Mouse (Mus musculus): Measurements from ENCODE around the gene Elp1. TPM values are rescaled to one million over a fixed set of nuclear protein-coding genes. Genes with fewer than 3 reads are reported as not detected.

Gene Elp1
- polyA plus RNA-seq, 1 experiment from 2014 or later = 72.9 TPM

DNA sequence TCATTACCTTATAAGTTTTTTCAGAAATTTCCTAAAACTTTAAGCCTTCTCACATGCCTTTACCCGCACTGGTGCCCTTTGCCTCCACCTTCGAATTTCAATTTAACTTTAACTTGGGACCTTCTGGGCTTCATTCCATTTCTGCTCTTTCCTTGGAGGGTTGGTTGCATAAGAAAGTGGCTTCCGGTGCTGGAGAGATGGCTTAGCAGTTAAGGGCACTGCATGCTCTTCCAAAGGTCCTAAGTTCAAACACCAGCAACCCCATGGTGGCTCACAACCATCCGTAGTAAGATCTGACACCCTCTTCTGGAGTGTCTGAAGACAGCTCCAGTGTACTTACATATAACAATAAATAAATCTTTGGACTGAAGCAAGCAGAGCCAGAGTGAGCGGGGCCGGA is 78.9 kb downstream of the Elp1 start:
- no peak overlapping the region for H3K4me3 ChIP-seq (ENCODE audit: low read length)
- no peaks in the 10 kb centered on the region for H3K36me3 ChIP-seq (ENCODE audit: control insufficient read depth, insufficient read depth, low read length)
- ATAC-seq (ENCODE audit: low FRiP score, low TSS enrichment) = no peak
- no peaks in the 10 kb centered on the region for H3K4me1 ChIP-seq (ENCODE audit: control insufficient read depth, insufficient read depth, low read length)
- no peak overlapping the region for H3K27ac ChIP-seq (ENCODE audit: low read depth, low read length)
- no peak overlapping the region for H3K4me2 ChIP-seq (replicated peaks; ENCODE audit: low read depth, low read length)
- WGBS = 90% methylated on average over 6 of the region's 6 CpGs
- no peak overlapping the region for H3K9ac ChIP-seq (ENCODE audit: low read depth, low read length)
- H3K27me3 ChIP-seq (ENCODE audit: control insufficient read depth, insufficient read depth, low read length) = no peaks in the 10 kb centered on the region
- H3K9me3 ChIP-seq (ENCODE audit: control insufficient read depth, low read length) = no peaks in the 10 kb centered on the region

DNA sequence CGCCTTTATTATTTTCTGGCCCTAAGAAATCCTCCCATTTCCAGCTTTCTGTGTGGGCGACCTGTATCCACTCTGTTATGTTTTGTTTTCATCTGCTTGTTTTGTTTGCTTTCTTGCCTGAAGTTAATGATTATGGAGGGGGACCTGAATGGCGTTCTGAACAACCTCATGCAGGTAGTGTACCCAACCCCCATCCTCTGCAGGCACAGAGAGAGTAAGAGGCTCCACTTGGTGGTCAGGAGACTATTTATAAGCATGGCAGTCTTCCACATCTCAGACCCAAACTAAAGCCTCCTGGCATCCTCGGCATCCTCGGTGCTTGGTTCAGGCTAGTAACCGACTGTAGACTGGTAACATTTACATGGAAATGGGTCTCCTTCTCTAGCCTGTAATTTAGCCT is 79.8 kb downstream of the Elp1 start:
- H3K27me3 ChIP-seq (ENCODE audit: control insufficient read depth, insufficient read depth, low read length) = no peaks in the 10 kb centered on the region
- no peaks in the 10 kb centered on the region for H3K4me1 ChIP-seq (ENCODE audit: control insufficient read depth, insufficient read depth, low read length)
- no peaks in the 10 kb centered on the region for H3K36me3 ChIP-seq (ENCODE audit: control insufficient read depth, insufficient read depth, low read length)
- 50% methylated on average over 6 of the region's 6 CpGs for WGBS
- H3K9ac ChIP-seq (ENCODE audit: low read depth, low read length) = no peak overlapping the region
- H3K4me2 ChIP-seq (replicated peaks; ENCODE audit: low read depth, low read length) = no peak overlapping the region
- H3K9me3 ChIP-seq (ENCODE audit: control insufficient read depth, low read length) = no peaks in the 10 kb centered on the region
- no peak overlapping the region for H3K4me3 ChIP-seq (ENCODE audit: low read length)
- no peak for ATAC-seq (ENCODE audit: low FRiP score, low TSS enrichment)
- no peak overlapping the region for H3K27ac ChIP-seq (ENCODE audit: low read depth, low read length)

DNA sequence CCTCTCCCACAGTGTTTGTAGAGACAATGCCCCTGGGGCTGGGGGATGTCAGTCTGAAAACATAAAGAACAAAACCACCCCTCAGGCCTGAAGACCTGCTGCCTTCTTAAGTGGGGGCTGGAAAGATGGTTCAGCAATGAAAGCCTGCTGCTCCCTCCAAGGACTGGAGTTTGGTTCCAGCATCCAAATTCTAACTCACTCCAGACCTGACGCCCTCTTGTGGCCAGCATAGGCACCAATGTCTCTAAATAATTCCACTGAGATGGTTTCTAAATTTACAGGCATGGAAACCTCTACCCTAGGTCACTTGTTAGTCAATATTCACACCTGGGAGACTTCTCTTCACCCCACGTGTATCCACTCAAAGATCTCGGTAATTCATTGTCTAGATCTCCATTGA is 80.7 kb downstream of the Elp1 start:
- WGBS = 35% methylated on average over 3 of the region's 3 CpGs
- H3K4me3 ChIP-seq (ENCODE audit: low read length) = no peak overlapping the region
- no peak overlapping the region for H3K27ac ChIP-seq (ENCODE audit: low read depth, low read length)
- no peaks in the 10 kb centered on the region for H3K36me3 ChIP-seq (ENCODE audit: control insufficient read depth, insufficient read depth, low read length)
- H3K27me3 ChIP-seq (ENCODE audit: control insufficient read depth, insufficient read depth, low read length) = no peaks in the 10 kb centered on the region
- no peak overlapping the region for H3K4me2 ChIP-seq (replicated peaks; ENCODE audit: low read depth, low read length)
- H3K9ac ChIP-seq (ENCODE audit: low read depth, low read length) = no peak overlapping the region
- ATAC-seq (ENCODE audit: low FRiP score, low TSS enrichment) = no peak
- no peaks in the 10 kb centered on the region for H3K9me3 ChIP-seq (ENCODE audit: control insufficient read depth, low read length)
- H3K4me1 ChIP-seq (ENCODE audit: control insufficient read depth, insufficient read depth, low read length) = no peaks in the 10 kb centered on the region

DNA sequence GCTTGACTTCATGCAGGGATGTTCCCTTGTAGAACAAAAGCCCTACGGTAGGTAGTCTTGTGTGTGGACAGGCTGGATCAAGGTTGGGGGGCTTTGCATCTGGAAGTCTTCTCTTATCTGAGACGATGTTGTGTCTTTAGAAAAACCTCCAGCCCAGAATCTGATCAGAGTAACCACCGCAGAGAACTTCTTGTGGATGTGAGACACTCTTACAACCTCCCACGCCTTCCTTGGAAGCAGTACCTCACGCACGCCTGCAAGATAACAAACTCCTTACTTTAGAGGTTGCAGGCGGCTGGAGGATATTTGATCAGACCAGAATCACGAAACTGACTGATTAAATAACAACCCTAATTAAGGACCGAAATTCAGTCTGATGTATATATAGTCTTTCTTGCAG is 81.7 kb downstream of the Elp1 start:
- no peaks in the 10 kb centered on the region for H3K4me1 ChIP-seq (ENCODE audit: control insufficient read depth, insufficient read depth, low read length)
- no peak overlapping the region for H3K9ac ChIP-seq (ENCODE audit: low read depth, low read length)
- ATAC-seq (ENCODE audit: low FRiP score, low TSS enrichment) = no peak
- 46% methylated on average over 9 of the region's 9 CpGs for WGBS
- H3K4me3 ChIP-seq (ENCODE audit: low read length) = no peak overlapping the region
- H3K27me3 ChIP-seq (ENCODE audit: control insufficient read depth, insufficient read depth, low read length) = no peaks in the 10 kb centered on the region
- no peak overlapping the region for H3K4me2 ChIP-seq (replicated peaks; ENCODE audit: low read depth, low read length)
- no peak overlapping the region for H3K27ac ChIP-seq (ENCODE audit: low read depth, low read length)
- no peaks in the 10 kb centered on the region for H3K36me3 ChIP-seq (ENCODE audit: control insufficient read depth, insufficient read depth, low read length)
- no peaks in the 10 kb centered on the region for H3K9me3 ChIP-seq (ENCODE audit: control insufficient read depth, low read length)

DNA sequence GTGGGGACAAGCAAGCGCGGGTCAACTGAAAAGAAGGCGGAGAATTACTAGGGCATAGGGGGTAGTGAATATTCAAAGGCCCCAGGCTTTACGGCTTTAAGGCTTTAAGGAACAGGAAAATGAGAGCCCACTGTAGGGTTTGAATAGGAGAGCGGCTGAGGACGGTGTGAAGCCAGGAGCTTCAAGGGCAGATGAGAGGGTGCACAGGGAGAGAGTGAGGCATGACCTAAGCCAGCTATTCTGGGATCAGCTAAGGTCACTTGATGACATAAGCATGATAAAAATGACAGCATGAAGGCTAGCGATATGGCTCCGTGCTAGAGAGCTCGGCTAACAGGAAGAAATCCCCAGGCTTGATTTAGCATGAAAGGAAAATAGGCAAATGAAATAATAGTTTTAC is 82.7 kb downstream of the Elp1 start:
- no peak for ATAC-seq (ENCODE audit: low FRiP score, low TSS enrichment)
- Histone ChIP-seq H3K9me3 (ENCODE audit: control insufficient read depth, low read length) (no peaks in the 10 kb centered on the region), H3K4me2 (replicated peaks; ENCODE audit: low read depth, low read length) (no peak overlapping the region), H3K4me3 (ENCODE audit: low read length) (no peak overlapping the region), H3K36me3 (ENCODE audit: control insufficient read depth, insufficient read depth, low read length) (no peaks in the 10 kb centered on the region), H3K4me1 (ENCODE audit: control insufficient read depth, insufficient read depth, low read length) (no peaks in the 10 kb centered on the region), H3K27me3 (ENCODE audit: control insufficient read depth, insufficient read depth, low read length) (no peaks in the 10 kb centered on the region), H3K9ac (ENCODE audit: low read depth, low read length) (no peak overlapping the region), H3K27ac (ENCODE audit: low read depth, low read length) (no peak overlapping the region)
- WGBS = 69% methylated on average over 9 of the region's 9 CpGs

DNA sequence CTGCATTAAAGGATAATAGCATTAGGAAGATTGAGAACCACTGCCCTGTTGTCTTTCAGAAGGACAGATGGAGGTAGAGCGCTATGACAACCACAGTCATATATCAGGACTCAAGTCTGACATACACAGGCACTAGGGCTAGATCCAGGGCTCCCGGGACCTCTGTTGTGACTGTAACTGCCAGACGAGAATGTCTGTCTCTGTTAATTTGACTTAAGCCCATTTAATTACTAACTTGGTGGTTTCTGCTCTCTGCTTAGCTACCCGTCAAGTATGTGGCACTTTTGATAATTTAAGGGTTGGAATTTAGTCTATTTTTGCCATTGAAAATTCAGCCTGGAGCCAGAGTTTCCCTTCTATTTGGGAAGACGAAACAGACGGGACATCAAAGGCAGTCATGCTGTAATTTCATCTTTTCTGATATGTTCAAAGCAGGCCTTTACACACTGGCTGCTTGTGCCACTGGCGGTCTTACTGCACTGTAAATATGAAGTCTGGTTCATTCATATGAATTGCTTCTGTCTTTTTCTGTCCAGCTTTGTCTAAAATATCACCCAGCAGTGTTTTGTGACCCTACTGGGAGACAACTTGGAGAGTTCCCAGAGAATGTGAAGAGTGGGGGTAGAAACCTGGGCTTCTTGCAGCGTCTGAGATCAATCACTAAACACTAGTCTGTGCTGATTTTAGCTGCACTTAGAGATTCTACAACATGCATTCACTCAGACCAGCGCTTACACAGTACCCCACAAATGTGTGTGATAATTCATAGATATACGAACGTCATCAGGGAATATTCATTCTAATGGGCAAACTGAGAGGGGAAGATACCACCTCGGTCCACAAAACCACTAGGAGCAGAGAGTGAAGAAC is 83.3 kb downstream of the Elp1 start:
- 64% methylated on average over 12 of the region's 12 CpGs for WGBS
- no peak overlapping the region for H3K27ac ChIP-seq (ENCODE audit: low read depth, low read length)
- no peak overlapping the region for H3K9ac ChIP-seq (ENCODE audit: low read depth, low read length)
- no peaks in the 10 kb centered on the region for H3K9me3 ChIP-seq (ENCODE audit: control insufficient read depth, low read length)
- no peaks in the 10 kb centered on the region for H3K4me1 ChIP-seq (ENCODE audit: control insufficient read depth, insufficient read depth, low read length)
- H3K4me2 ChIP-seq (replicated peaks; ENCODE audit: low read depth, low read length) = no peak overlapping the region
- no peak overlapping the region for H3K4me3 ChIP-seq (ENCODE audit: low read length)
- H3K36me3 ChIP-seq (ENCODE audit: control insufficient read depth, insufficient read depth, low read length) = no peaks in the 10 kb centered on the region
- H3K27me3 ChIP-seq (ENCODE audit: control insufficient read depth, insufficient read depth, low read length) = no peaks in the 10 kb centered on the region
- no peak for ATAC-seq (ENCODE audit: low FRiP score, low TSS enrichment)

DNA sequence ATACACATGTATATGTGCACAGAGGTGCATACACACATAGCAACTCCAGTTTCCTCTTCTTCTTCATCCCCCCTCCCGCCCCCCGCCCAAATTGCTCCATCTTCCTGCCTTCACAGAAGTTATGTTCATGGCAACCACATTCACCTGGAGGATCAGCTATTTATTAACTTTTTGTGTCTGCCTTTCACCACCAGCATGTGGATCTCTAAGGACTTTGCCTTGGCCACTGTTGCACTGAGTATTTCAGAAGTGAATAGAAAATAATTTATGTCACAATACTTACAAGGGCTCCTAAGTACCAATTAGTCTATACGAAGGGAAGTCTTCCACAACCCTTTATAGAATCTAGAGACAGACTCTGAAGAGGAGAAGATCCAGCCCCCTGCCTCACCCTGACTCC is 84.2 kb downstream of the Elp1 start:
- no peak for ATAC-seq (ENCODE audit: low FRiP score, low TSS enrichment)
- H3K9me3 ChIP-seq (ENCODE audit: control insufficient read depth, low read length) = no peaks in the 10 kb centered on the region
- H3K27me3 ChIP-seq (ENCODE audit: control insufficient read depth, insufficient read depth, low read length) = no peaks in the 10 kb centered on the region
- H3K4me2 ChIP-seq (replicated peaks; ENCODE audit: low read depth, low read length) = no peak overlapping the region
- H3K9ac ChIP-seq (ENCODE audit: low read depth, low read length) = no peak overlapping the region
- H3K4me3 ChIP-seq (ENCODE audit: low read length) = no peak overlapping the region
- H3K27ac ChIP-seq (ENCODE audit: low read depth, low read length) = no peak overlapping the region
- no peaks in the 10 kb centered on the region for H3K36me3 ChIP-seq (ENCODE audit: control insufficient read depth, insufficient read depth, low read length)
- 87% methylated on average over 3 of the region's 3 CpGs for WGBS
- H3K4me1 ChIP-seq (ENCODE audit: control insufficient read depth, insufficient read depth, low read length) = no peaks in the 10 kb centered on the region

DNA sequence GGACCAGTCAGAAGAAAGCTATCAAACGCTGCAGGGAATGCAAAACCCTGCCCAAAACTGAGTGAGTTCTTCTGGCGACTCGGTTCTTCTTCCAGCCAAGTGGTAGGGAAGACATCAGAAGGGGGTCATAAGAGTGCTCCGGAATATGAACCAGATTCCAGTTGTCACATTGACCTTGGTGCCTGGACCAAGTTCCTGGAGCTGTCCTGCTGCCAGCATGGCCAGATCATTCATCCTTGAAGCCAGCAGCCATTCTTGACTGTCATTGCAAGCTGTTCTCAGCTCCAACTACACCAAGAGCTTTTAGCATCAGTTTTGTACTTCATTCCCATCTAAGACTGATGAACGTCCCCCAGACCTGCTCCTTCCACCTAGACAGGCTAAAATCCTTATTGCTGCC is 85.3 kb downstream of the Elp1 start:
- H3K4me3 ChIP-seq (ENCODE audit: low read length) = no peak overlapping the region
- H3K9ac ChIP-seq (ENCODE audit: low read depth, low read length) = no peak overlapping the region
- H3K9me3 ChIP-seq (ENCODE audit: control insufficient read depth, low read length) = no peaks in the 10 kb centered on the region
- no peaks in the 10 kb centered on the region for H3K27me3 ChIP-seq (ENCODE audit: control insufficient read depth, insufficient read depth, low read length)
- H3K4me1 ChIP-seq (ENCODE audit: control insufficient read depth, insufficient read depth, low read length) = no peaks in the 10 kb centered on the region
- no peak for ATAC-seq (ENCODE audit: low FRiP score, low TSS enrichment)
- no peak overlapping the region for H3K27ac ChIP-seq (ENCODE audit: low read depth, low read length)
- 64% methylated on average over 5 of the region's 5 CpGs for WGBS
- H3K4me2 ChIP-seq (replicated peaks; ENCODE audit: low read depth, low read length) = no peak overlapping the region
- H3K36me3 ChIP-seq (ENCODE audit: control insufficient read depth, insufficient read depth, low read length) = no peaks in the 10 kb centered on the region

DNA sequence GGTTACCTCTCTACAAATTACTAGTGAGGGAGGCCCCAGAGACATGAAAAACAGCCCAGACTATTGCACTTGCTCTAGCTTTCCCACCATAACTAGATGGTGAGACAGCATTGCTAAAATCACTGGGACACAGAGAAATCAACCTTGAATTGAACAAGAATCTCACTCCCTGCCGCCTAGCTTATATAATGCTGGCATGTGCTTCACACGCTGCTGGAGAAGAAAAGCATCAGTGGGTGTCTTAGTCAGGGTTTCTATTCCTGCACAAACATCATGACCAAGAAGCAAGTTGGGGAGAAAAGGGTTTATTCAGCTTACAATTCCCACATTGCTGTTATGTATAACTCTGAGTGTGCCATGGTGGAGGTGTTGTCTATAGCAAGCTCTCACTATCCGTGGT is 89.0 kb downstream of the Elp1 start:
- 90% methylated on average over 3 of the region's 3 CpGs for WGBS
- H3K27ac ChIP-seq (ENCODE audit: low read depth, low read length) = no peak overlapping the region
- no peak overlapping the region for H3K9ac ChIP-seq (ENCODE audit: low read depth, low read length)
- H3K27me3 ChIP-seq (ENCODE audit: control insufficient read depth, insufficient read depth, low read length) = no peaks in the 10 kb centered on the region
- no peaks in the 10 kb centered on the region for H3K9me3 ChIP-seq (ENCODE audit: control insufficient read depth, low read length)
- no peaks in the 10 kb centered on the region for H3K36me3 ChIP-seq (ENCODE audit: control insufficient read depth, insufficient read depth, low read length)
- no peak overlapping the region for H3K4me2 ChIP-seq (replicated peaks; ENCODE audit: low read depth, low read length)
- ATAC-seq (ENCODE audit: low FRiP score, low TSS enrichment) = no peak
- peaks cover 3% of the 10 kb centered on the region; the same call in 1 of the 2 replicates for H3K4me1 ChIP-seq (ENCODE audit: control insufficient read depth, insufficient read depth, low read length)
- no peak overlapping the region for H3K4me3 ChIP-seq (ENCODE audit: low read length)

All from kidney, embryonic 14.5 days (tissue).